Mouse (Mus musculus) CH12F3 (cell line): ENCODE measurements around the gene Gcsh.

Experiments used
- in situ Hi-C: fragments of 300-500 bp; cut with MboI; formaldehyde crosslinking; loops from 2 replicates; pipeline ENCODE4 v1.14.3; 2020; ENCODE audit warnings: low sequenced_read_pairs

The Gcsh gene

DNA sequence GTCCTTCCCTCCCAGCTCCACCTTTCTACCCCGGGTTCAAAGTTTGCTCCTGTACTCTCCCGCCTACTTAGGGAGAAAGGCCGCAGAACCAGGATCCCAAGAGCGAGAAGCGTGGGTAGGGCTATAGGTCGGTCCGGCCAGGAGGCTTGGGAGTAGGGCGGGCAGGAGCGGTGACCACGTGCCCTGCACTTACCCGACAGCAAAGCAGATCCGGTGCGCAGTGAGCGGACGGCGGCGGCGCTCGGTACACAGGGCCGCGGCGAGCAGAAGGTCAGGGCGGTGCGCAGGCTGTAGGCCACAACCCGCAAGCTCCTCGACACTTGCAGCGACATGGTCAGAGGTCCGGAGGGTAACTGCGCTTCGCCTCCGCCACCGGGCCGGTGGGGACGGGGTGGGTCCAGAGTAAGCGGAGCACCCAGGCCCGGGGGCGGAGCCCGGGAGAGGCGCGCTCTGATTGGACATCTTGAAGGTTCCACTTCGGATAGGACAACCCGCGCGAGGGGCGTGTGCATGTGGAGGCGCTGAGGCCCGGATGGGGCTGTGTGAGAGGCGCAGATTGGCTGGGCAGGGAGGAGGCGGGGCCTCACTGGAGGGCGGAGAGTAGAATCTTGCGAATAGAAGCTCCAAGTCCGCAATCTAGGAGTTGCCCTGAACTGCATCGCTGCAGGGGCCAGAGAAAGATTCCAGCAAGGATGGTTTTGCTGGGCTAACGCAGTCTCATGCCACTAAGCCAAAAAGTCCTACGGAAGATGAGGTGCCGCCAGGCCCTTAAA lies at the start of gene Gcsh:
TSS of gene Gcsh (minus strand) at position 443 of the 773 bp plus-strand sequence.
- in situ Hi-C loops, result no loop called here

DNA sequence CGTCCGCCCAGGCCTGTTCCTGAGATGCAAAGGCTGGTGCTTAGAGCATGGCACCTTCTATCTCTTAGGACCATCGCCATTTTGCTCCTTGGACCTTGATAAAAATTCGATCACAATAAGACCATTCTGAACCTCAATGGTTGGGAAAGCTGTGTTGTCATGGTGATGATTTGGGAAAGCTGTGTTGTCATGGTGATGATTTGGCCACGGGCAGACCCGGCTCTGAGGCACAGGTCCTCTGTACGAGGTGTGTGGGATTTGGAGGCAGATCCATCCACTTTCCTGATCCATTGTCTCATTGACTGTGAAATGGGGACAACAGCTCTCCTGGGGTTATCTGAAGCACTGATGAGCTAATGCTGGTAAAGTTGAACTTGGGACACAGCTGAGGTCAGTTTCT lies 46.5 kb upstream of the Gcsh start:
- in situ Hi-C loops, result no loop called here

DNA sequence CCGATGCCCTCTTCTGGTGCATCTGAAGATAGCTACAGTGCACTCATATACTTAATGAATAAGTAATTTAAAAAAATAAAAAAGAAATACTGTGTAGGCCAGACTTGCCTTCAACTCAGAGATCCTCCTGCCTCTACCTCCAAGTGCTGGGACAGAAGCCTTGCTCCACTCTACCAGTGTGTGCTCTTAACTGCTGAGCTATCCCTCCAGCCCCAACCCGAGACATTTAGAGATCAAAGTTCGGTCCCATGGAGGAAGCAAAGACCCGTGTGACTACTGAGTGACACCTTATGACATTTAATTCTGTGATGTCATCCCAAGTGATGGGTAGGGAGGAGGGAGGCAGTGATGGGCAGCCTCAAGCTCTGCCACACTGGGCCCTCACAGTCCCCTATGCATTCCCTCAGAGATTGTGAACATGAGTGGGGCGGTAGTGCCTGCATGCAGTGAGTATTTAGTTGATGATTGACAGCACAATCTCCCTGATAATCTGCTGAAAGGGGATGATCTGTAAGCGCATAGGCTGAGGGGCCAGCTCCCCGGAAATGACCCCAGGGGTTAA lies 44.1 kb upstream of the Gcsh start:
- in situ Hi-C loops, result no loop called here

DNA sequence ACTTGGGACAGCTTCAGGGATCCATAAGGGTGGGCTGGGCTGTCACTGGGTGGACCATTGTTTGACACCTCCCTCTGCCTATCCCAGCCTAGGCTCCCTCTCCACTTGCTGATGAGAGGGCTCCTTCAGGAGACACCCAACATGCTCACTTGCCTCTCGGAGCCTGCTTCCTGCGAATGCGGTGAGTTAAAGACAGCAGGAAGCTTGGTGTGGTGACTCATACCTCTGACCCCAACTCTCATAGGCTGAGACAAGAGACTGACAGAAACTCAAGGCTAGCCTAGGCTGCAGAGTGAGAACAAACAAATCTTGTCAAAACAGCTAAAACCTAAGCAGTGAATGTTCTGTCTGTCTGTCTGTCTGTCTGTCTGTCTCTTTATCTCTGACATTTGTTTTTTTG lies 40.1 kb upstream of the Gcsh start:
- in situ Hi-C loops, result no loop called here

DNA sequence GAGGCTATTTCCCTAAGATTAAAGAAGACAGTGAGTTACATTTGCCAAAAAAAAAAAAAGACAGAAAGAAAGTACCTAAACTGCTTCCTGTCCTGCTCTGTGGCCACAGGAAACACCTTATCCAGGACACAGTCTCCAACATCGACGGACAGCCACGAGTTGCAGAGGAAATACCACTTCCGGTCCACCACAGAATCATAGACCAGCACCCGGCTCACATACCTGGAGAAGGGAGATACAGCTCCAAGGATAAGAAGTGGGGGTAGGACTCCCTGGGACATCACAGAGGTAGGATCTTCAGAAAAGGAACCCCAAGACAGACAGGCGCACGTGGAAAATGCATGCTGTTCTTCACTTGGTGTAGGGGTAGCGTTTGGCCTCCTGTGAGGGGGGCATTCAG lies 39.3 kb upstream of the Gcsh start:
- in situ Hi-C loops, result no loop called here

DNA sequence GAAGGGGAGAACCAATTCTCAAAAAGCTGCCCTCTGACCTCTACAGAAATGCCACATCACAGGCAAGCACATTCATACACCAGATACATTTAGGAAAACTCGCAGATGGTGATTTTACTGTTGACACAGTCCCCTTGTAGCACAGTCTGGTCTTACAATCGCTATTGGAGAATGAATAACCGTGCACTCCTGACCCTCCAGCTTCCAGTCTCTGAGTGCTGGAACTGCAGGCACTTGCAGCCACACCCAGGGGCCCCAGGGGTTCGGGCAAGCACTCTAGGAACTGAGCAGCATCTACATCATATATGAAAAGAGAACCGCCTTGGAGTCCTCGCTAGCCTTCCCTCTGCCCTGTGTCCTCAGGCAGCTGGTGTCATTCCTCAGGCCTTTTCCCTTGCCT lies 38.1 kb upstream of the Gcsh start:
- in situ Hi-C loops, result no loop called here

DNA sequence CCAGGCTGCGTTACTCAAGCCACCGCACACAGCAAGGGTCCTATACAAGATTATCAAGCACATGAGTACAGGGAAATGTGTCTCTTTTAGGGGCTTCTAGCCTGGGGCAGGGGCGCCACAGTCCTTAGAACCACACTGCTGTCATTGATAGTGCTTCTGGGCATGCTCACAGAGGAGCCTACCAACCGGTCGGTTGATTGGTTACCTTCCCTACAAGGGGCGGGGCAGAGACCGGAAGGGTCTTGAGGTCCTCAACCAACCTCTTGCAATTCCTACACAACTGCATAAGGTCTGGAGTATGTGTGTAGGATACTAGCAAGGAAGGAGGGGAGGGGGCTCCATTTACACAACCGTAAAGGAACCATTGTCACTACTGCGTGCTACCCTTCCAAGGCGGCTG lies 35.3 kb upstream of the Gcsh start:
- in situ Hi-C loops, result no loop called here

DNA sequence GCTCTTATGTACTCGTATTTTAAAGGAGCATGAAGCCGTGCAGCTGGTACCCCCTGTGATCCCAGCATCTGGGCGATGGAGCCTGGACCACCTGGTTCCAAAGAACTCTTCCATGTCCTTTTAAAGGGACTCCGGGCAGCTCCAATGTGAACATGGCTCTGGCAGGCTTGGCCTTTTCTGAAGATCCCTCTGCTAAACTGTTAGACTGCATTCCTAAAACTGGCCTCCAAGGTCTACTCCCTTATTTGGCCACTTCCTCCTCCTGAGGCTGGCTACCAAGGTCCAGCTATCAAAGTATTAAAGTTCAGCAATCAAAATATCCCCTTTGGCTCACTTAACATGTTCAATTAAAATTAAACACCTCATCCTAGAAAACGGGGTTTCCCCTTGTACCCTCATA lies 34.3 kb upstream of the Gcsh start:
- in situ Hi-C loops, result no loop called here

DNA sequence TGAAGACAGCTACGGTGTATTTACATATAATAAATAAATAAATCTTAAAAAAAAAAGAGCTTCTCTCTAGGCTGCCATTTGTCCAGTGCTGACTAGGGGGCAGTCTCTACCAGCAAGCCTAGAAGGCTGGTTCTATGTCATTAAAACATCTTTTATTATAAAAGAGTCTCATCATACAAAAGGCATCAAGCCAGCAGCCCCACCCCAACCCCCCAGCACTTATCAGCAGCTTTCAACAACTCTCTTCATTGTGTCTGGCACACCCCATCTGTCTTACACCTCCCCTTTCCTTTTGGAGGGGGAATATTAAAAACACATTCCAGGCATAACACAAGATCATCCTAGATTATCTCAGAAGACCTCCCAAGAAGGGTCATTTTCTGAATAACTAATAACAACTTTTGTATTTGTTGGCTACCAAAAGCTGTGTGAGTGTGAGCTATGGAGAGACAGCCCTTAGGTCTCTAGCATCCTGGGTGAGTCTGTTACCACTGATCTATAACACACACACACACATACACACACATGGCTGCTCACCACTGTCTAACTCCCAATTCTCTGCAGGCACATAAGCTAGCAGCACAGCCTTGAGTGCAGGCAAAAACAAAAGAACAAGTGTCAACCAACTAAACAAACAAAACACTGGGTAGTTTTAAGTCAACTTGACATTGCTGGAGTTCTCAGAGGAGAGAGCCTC lies 29.1 kb upstream of the Gcsh start:
- in situ Hi-C loops, result no loop called here

DNA sequence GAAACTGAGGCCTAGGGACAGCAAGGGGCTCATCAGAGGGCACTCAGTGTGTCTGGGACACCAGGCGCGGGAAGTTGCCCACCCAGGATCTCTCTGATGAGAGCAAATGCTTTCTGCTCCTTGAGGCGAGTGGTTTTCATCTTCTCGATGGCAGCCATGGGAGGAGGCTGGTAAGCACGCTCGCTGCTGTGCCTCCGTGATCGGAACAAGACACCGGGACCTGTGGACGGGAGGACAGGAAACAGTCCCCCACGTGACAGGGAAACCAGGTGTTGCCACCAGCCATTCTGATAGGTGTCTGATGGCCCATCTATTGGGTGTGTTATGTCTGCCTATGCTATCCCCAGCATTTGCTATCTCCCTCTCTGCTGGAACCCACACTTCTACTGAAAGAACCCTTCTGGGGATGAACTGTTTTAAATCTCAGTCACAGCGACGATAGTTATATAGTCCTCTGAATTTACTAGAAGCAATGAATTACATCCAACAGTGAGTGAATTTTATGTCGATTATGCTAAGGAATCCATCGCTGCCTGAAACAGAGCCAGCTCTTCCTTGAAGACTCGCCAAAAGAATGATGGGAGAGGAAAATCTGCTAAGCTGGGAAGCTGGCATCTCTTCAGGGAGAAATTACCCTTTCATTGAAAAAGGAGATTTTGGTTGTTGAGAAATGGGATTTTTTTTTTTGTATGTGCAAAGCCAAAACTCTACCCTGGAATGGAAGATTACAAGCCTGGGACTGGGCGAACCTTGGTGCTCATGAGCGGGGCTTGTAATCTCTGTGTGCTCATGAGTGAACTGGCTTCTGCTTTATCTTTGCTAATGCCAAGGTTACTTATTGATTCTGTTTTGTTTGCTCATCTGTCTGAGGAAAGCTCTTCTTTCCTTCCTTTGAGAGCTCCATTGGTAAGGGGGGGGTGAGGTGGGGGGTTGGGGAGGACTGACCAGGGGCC lies 26.3 kb upstream of the Gcsh start:
- in situ Hi-C loops, result no loop called here

DNA sequence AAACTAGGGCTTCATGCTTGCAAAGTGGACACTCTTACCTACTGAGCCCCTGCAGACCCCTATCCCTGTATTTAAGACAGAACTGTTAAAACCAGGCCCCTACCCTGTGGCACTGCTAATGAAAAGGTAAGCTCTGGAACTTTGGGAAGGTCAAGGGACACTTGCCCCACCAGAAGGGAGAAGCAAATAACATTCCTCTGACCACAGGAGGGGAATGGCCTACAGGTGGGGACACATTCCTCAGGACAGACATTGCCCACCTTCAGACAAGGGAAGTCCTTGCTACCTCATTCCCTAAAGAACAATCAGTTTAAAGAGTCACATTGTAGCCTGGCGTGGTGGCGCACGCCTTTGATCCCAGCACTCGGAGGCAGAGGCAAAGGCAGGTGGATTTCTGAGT lies 24.6 kb upstream of the Gcsh start:
- in situ Hi-C loops, result no loop called here

DNA sequence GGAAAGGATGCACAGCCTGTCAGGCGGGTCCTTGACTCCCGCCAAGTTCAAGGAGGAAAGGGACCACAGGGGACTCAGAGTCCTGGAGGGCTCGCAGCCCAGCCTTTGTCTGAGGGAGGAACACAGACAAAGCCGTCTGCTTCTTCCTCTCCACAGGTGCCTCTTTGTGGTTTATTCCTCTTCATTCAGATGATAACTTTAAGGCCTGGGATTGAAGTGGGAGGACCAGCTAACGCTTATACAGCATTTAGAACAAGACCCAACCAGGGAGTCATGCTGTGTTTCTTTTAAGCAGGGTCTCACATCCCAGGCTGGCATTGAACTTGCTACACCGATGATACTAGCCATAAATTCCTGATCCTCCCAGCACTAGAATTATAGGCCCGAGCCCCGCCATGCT lies 23.7 kb upstream of the Gcsh start:
- in situ Hi-C loops, result no loop called here

DNA sequence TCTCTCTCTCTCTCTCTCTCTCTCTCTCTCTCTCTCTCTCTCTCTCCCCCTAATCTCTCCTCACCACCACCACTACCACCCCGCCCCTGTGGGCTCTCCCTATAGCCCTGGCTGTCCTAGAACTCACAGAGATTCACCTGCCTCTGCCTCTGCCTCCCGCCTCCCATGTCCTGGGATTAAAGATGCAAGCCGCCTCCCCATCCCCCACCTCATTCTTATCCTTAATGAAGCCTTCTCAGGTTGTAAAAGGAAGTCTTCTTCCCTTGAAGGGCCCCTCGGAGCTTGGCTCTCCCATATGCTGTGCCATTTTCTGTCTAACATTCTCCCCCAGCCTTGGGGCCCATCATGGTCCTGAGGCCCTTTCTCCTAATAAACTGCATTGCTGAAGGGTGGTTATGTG lies 22.3 kb upstream of the Gcsh start:
- in situ Hi-C loops, result no loop called here

DNA sequence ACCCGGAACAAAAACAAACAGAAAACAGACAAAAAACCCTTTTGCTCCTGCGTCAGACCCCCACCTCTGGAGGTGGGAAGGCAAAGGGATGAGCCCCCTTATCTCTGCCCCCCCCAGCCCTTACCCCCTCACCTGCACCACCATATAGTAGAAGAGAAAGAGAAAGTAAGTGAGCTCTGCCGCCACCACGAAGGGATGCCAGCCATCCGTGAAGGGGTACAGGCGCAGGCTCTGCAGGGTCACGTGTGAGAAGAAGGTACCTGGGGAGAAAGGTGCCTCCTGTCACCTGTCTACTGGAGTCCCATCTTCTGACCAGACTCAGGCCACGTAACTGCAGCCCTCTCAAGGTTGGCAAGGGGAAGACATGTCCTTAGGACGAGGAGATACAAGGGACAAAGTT lies 18.0 kb upstream of the Gcsh start:
- in situ Hi-C loops, result no loop called here

DNA sequence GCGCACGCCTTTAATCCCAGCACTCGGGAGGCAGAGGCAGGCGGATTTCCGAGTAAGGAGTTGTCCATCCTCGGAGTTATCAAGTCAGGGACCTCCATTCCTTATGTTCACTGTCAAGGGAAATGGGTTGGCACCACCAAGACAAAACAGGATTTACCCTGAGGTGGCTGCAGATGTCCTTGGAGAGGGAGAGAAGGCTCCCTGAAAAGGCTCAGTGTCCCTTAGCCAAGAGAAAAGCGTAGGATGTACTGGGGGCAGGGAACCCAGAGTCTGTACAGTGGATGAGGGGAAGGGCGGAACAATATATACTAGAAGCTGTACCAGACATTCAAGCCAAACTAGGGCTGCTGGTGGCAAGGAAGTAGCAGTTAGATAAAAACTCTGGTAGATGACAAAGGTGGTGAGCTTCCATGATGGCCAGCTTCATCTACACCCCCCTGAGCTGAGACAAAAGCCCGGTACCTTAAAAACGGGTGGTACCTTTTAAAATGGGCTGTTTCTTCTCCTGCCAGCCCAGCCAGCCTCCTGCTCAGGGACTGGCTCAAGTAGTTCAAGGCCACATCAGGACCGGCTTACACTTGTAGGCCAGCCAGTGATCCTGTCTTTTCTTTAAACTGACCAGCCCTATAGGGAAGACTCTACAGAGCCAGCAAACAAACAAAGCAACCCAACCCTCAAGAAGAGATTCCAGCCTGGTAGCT lies 829 bp upstream of the Gcsh start:
- in situ Hi-C loops, result no loop called here

DNA sequence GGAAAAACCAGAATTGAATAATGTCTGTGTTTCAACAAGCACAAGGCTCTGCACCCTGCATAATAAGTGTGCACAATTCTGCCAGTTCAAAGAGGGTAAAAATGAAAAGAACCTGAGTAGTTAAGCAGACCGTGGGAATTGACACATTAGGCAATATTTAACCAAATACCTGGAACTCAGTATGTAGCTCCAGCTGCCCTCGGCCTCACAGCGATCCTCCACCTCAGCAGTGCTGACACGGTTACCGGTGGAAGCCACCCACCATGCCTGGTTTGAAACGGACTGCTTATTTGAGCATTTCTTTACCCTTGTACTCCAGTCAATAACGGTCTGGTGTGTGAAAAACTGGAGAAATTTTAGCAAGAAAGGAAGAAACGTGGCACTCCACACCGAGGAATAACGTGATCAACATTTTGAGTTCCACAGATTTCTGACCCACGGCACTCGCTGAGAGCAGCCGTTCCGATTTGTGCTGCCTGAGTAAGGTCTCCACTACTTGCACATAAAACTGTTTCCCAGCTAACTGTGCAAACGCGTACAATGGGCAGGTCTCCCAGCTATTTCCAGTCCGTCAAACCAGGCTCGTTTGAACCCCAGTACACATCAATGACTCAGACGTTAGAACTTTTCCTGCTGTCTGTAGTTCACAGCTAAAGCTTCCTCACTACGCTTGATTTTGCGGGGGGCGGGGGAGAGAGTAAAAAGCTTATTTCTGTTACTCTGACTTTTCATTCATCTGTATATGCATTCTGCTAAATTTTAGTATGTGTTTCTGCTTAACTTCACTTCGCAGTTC lies 963 bp downstream of the Gcsh start:
- in situ Hi-C loops, result no loop called here

DNA sequence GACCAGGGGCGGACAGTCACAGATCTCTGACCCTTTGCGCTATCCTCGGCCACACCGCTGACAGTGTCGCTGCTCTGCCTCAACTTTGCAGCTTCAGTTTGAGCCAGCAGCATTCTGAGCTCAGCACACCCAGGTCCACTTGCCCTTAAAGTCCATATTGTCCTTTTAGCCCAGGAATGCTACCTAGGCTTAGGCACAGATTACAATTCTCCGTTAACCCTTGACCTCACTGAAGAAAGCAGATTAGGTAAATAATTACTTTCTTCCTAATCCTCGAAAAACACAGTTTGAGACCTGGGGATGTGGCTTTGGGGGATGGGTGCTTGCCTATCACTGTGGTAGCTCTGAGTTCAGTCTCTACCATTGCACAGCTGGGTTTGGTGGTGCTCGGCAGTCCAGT lies 2.1 kb downstream of the Gcsh start:
- in situ Hi-C loops, result no loop called here

DNA sequence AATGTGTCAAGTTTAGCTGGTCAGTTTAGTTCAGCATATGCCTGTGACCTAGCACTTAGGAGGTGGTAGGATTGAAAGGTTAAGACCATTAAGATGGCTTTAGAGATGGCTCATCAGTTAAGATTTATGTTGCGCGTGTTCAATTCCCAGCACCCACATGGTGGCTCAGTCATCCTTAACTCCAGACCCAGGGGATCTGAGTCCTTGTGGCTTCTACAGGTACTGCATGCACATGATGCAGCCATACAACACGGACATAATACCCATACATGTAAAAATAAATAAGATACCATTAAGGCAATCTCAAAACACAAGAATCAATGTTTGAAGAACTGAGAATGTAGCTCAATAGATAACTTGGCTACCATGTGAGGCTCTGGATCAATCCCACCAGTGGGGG lies 3.5 kb downstream of the Gcsh start:
- in situ Hi-C loops, result no loop called here

DNA sequence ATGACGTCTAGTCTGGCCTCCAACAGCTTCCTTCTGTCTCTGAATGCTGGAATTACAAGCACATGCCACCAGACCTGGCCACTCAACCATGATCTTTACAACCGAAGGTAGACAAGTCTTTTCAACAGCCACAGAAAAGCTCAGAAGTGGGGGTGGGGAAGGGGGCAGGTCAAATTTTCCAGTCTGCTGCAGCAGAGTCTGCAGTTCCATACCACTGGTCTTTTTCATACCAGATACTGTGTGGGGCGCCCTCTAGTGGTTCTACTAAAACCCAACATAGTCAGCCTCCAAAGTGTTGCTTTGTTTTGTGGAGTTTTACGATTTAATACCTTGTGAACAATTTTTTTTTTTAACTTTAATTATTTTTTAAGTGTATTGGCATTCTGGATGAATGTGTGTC lies 13.2 kb downstream of the Gcsh start:
- in situ Hi-C loops, result no loop called here
